ENCODE assay signal across 15 mouse cellular contexts in genomic region chr1:35673992-35674391, GRCm38 (mm10).
A peak's percentile ranks its signal among the peaks of the same experiment; 100 is the strongest.
DNase-seq lines count a peak whose midpoint lies in the region; TF ChIP-seq lines count a peak whose summit lies in the region.
"Had no signal": no experiment of that assay in that cellular context is flagged by ENCODE, and none has a peak within 500 bp of the region (broad histone marks: within the 10 kb centered on the region; RNA-seq: fewer than 3 reads in every experiment).

No protein-coding gene starts in this region.

- DNase-seq in cerebellum, adult 2 months, result no peak
- DNase-seq in cerebellum, postnatal 25 days, result no peak
- DNase-seq in A20 (ENCODE audit: low read depth, low spot score) (peak; percentile 50), R1 (ENCODE audit: low read depth, low spot score) (peak; percentile 70)
- DNase-seq in layer of hippocampus, adult 9-11 months, result no peak
- DNase-seq in limb, embryonic 10.5 days (ENCODE audit: low spot score), result no peak
- DNase-seq: adrenal gland, adult 2 months; adrenal gland, postnatal 14 days; forebrain, postnatal 0 days; gastrocnemius, postnatal 25 days had no signal

- H3K4me1 ChIP-seq in cerebellum, adult 2 months (ENCODE audit: control insufficient read depth, insufficient read depth, low read length), result peaks cover 12% of the 10 kb centered on the region; the same call in 1 of the 2 replicates
- no peaks in the 10 kb centered on the region for H3K4me1 ChIP-seq in limb, embryonic 10.5 days
- H3K4me1 ChIP-seq: embryonic facial prominence, embryonic 12.5 days; embryonic facial prominence, embryonic 15.5 days; hindbrain, embryonic 12.5 days; hindbrain, embryonic 15.5 days had no signal

- no peak overlapping the region for H3K4me3 ChIP-seq in cerebellum, adult 2 months (replicated peaks; ENCODE audit: insufficient read depth, low read depth, low read length)
- no peak overlapping the region for H3K4me3 ChIP-seq in limb, embryonic 10.5 days
- H3K4me3 ChIP-seq: embryonic facial prominence, embryonic 12.5 days; embryonic facial prominence, embryonic 15.5 days; hindbrain, embryonic 12.5 days; hindbrain, embryonic 15.5 days had no signal

- TF ChIP-seq CTCF in cerebellum, adult 2 months (IDR thresholded peaks at IDR 0.05; ENCODE audit: borderline replicate concordance, insufficient read depth, low read depth, low read length), result no peak

- no peak for TF ChIP-seq POLR2A in cerebellum, adult 2 months (IDR thresholded peaks at IDR 0.05; ENCODE audit: borderline replicate concordance, insufficient read depth, low read length)

- WGBS in cerebellum, adult 2 months, result 96% methylated on average over 1 of the region's 1 CpGs
- 98% methylated on average over 1 of the region's 1 CpGs for WGBS in limb, embryonic 10.5 days

- H3K36me3 ChIP-seq in limb, embryonic 10.5 days, result no peaks in the 10 kb centered on the region
- H3K36me3 ChIP-seq: embryonic facial prominence, embryonic 12.5 days; embryonic facial prominence, embryonic 15.5 days; hindbrain, embryonic 12.5 days; hindbrain, embryonic 15.5 days had no signal

- H3K27ac ChIP-seq in cerebellum, adult 2 months (ENCODE audit: insufficient read depth, low read length), result 0 out of 2 replicates have a peak overlapping the region, but pooled peaks have one; percentile 15
- H3K27ac ChIP-seq in limb, embryonic 10.5 days, result no peak overlapping the region
- H3K27ac ChIP-seq: embryonic facial prominence, embryonic 12.5 days; embryonic facial prominence, embryonic 15.5 days; hindbrain, embryonic 12.5 days; hindbrain, embryonic 15.5 days had no signal

- H3K9me3 ChIP-seq in limb, embryonic 10.5 days (replicated peaks), result no peaks in the 10 kb centered on the region
- H3K9me3 ChIP-seq: embryonic facial prominence, embryonic 12.5 days; embryonic facial prominence, embryonic 15.5 days; hindbrain, embryonic 12.5 days; hindbrain, embryonic 15.5 days had no signal

- H3K27me3 ChIP-seq in cerebellum, adult 2 months (ENCODE audit: control insufficient read depth, insufficient read depth, low read length), result no peaks in the 10 kb centered on the region
- H3K27me3 ChIP-seq in limb, embryonic 10.5 days (ENCODE audit: low read depth, poor library complexity, severe bottlenecking), result no peaks in the 10 kb centered on the region
- H3K27me3 ChIP-seq: CH12.LX; embryonic facial prominence, embryonic 12.5 days; embryonic facial prominence, embryonic 15.5 days; hindbrain, embryonic 12.5 days; hindbrain, embryonic 15.5 days had no signal

Comparison
In these comparisons a context has a peak if more than half of its experiments do, and no peak if none do; other contexts are left out.
1. DNase-seq: peak in A20 (single experiment) and R1 (single experiment); none in cerebellum, adult 2 months (0 of 2), cerebellum, postnatal 25 days (0 of 2), layer of hippocampus, adult 9-11 months (single experiment) and limb, embryonic 10.5 days (single experiment).